Mouse (Mus musculus) spleen, postnatal 10 days (tissue): ENCODE results near the gene Stub1.
"Not testable (repeated sequence)": the region's sequence is repeated elsewhere in the genome, so short reads cannot be mapped to it uniquely, and the experiment has no call there.

Experiments used
- DNase-seq, 2 experiments: peaks; one replicate each; pipeline ENCODE4 v3.0.0; 2021 to 2022; ENCODE audit warnings: low spot score in 2 of 2

Stub1 gene

GRCm38 (mm10) chr17:25833291-25833663 lies at the start of gene Stub1:
Stub1 (minus strand) TSS chr17:25833404.
- peak in 1 of 2 experiments; percentile 76 for DNase-seq

DNA sequence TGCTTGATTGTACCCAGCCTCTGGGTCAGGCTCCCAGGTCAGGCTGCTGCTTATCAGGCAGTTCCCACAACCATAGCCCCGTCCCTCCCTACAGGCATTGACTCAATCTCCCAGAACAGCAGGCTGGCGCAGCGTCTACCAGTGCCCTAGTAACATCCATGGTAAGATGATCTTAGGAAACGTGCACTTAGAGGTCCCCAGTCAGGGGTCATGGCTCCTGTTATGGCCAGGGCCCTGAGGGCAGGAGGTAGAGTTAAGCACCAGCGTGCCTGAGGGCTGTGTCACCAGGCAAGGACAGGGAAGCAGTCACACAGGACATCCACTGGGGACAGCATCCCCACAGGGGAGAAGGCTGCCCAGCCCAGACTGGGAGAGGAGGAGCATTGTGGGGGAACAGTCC lies 49.1 kb upstream of the Stub1 start:
- no peak for DNase-seq

DNA sequence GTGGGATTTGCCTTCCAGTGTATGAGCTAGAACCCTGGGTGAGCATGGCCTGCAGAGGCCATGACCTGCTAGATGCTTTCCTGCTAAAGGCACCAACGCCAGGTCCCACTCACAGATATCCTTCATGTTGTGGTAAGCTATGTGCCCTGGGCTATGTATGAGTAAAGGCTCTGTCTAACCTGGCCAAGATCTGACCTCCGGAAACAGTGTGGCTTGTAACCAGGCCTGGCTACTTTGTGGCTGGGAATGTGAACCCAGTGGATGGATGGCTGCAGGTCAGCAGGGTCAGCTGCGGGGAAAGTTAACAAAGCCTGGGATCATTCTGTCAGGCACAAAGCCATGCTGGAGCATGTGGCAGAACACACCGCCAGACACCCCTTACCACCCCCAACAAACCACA lies 48.5 kb upstream of the Stub1 start:
- no peak for DNase-seq

DNA sequence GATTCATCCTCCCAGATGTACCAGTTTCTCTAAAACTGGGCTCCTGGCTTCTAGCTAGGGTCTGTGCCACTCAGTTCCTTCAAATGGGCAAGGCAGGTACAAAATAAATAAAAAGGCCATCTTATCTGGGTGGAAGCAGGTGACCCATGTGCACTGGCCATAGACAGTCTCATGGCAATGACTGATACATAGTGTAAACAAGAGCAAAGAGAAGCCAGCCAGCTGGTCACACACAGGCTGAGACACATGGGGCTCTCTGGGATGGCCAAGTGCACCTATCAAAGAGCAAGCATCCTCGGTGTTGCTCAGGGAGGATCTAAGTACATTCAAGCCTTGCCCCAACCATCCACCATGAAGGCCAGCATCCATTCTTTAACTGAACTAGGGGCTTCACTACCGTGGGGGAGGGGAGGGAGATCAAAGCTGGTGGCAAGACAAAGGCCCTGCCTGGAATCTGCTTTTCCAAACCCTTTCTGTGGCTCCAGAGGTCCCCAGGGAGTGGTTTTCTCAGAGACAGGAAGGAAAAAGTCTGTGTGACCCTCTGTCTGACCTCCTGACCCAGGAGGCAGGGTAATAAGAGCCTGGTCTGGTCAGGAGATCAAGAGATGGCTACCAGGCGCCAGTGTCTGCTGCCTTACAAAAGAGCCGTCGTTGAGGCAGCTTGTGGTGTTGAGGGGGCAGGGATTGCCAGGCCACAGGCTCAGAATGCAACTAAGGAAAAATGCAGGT lies 47.9 kb upstream of the Stub1 start:
- DNase-seq, result no peak

GRCm38 (mm10) chr17:25880196-25880910 lies 47.1 kb upstream of the Stub1 start, which contains the start of gene Wfikkn1:
Wfikkn1 (minus strand) TSS chr17:25880858.
- no peak for DNase-seq

- DNase-seq, result no peak
These were observed 46.5 kb upstream of the Stub1 start for GRCm38 (mm10) chr17:25879750-25880149.

- DNase-seq, result peak in 1 of 2 experiments; percentile 54
These were observed 46.1 kb upstream of the Stub1 start for GRCm38 (mm10) chr17:25879261-25879660.

- no peak for DNase-seq
These were observed 45.5 kb upstream of the Stub1 start for GRCm38 (mm10) chr17:25878611-25879180.

DNA sequence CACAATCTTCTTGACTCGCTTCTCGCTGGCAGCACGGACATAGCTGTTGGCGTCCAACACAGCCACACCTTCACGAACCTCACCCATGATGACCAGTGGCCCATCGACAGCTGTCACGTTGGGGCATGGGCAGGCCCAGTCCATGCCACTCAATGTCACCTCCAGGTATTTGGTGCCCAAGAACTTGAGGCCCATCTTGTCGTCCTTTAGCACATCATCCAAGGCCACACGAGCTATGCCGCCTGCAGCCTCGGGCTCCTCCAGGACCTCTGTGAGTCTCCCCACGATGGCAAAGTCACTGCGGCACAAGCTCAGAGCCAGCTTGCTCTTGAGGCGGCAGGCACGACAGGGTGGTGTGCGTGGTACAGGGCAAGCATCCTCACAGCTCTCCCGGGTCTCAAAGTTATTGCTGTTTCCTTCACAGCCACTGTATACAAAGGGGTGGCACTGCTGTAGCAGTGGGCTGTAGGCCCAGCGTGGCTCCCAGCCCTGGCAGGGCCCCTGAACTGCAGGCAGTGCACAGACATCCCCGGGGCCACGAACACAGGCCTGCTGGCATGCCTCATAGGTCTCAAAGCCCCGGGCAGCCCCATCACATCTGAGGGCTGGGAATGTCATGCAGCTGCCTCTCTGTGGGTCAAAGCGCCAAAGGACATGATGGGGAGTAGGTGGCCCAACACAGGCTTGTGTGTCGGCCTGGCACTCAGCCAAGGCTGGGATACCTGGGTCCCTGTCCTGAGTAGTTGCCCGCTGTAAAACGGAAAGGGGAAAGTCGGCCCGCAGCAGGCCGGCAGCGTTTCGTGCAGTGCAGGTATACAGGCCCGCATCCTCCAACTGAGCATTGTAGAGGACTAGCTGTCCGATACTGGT lies 44.8 kb upstream of the Stub1 start:
- DNase-seq, result no peak

GRCm38 (mm10) chr17:25877025-25877424 lies 43.8 kb upstream of the Stub1 start:
- no peak for DNase-seq

DNA sequence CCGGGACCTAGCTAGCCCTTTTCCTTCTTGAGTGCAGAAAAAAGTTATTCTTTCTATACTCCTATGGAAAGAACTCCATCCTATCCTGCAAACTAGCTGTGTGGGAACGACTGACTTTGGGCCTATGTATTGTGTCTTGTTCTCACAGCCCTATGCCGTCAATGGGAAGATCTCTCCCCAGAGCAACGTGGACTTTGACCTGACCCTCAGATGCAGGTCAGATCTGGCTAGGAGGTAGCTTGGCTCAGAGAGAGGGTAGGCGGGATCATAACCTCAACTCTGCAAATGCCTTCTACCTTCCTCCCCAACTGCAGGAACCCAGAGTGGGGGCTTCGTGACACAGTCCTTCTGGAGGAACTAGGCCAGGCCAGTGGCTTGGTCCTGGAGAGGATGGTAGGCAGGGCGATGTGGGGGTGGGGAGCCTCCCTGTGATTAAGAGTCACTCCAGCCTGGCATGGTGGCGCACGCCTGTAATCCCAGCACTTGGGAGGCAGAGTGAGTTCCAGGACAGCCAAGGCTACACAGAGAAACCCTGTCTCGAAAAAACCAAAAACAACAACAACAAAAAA lies 43.2 kb upstream of the Stub1 start:
- DNase-seq, result no peak

- DNase-seq, result peak; percentile 86 to 92
These were observed 42.2 kb upstream of the Stub1 start for GRCm38 (mm10) chr17:25875171-25876136.

DNA sequence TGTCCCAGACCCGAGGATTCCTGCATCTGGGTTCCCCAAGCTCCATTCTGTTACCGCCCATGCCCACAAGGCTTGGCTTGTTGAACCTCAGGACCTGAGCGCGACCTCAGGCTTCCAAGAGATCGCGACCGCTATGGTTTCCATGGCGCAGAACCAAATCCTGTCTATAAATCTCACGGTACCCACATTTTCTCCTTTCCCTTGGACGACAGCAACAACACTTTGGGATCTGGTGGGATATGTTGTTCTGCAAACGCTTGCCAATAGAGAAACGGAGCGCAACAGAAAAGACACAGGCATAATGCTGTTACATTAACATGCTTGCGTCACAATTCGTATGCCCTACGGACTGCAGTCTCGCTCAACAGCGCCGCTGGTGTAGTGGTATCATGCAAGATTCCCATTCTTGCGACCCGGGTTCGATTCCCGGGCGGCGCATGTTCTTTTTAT lies 41.5 kb upstream of the Stub1 start, which contains the start of gene Mettl26:
Gene Mettl26, plus strand, starts transcription at position 354 of the 450 bp plus-strand sequence.
- DNase-seq, result peak; percentile 95 to 99

DNA sequence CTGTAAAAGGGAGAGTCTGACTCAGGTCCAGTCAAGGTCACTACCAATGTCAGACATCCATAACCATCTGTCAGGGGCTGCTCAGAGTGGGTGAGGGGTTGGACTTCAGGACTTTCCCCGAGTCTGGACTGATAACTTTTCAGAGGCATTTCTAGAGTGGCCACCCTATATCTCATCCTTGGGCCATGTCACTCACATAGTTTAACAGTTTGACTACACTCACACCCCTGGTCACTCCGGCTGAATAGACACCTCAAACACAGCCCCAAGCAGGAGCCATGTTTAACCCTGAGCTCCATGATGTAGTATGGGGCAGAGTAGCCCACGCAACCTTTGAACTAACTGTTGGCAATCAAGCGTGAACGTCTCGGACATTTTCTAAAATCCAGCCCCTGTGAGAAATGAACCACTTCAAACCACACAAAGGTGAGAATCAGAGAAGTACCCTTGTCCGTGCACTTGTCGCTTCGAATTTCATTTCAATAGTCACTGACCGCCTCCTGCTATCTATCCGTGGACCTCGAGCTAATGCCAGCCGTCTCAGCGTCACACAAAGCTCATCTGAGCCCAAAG lies 41.0 kb upstream of the Stub1 start:
- DNase-seq, result no peak

- no peak for DNase-seq
These were observed 40.4 kb upstream of the Stub1 start for GRCm38 (mm10) chr17:25873405-25874147.

- DNase-seq, result no peak
These were observed 39.5 kb upstream of the Stub1 start for GRCm38 (mm10) chr17:25872676-25873075.

DNA sequence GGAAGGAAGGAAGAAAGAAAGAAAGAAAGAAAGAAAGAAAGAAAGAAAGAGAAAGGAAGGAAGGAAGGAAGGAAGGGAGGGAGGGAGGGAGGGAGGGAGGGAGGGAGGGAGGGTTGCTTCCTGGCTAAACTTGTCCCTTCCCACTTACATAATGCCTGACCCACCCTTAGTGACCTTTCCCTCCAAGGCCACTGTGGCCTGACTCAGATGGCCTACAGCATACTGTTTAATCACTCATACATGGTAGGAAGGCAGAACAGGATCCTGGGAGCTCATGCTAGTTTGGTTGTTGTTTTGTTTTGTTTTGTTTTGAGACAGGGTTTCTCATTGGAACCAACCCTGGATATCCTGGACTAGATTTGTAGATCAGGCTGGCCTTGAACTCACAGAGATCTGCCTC lies 38.4 kb upstream of the Stub1 start:
- not testable (repeated sequence) for DNase-seq

GRCm38 (mm10) chr17:25869954-25870353 lies 36.8 kb upstream of the Stub1 start:
- no peak for DNase-seq

DNA sequence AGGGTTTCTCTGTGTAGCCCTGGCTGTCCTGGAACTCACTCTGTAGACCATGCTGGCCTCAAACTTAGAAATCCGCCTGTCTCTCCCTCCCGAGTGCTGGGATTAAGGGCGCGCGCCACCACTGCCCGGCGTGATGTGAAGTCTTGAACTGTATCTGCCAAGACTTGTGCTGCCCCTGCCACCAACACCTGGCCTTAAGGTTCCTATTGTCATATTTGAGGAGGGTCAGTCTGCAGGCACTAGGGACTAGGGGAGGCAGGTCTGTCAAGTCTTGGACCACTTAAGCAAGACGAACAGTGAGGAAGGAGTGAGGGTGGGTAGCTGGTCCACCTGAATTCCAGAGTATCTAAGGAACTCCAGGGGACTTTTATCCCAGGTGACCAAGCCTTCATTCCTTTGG lies 36.3 kb upstream of the Stub1 start:
- DNase-seq, result no peak
